Comparison of ENCODE assay signal across 8 mouse cellular contexts in genomic region chrX:41920574-41920973, GRCm38 (mm10). TPM values are rescaled to one million over a fixed set of nuclear protein-coding genes. Genes with fewer than 3 reads are reported as not detected.
DNase-seq lines count a peak whose midpoint lies in the region; ATAC-seq lines count a peak whose summit lies in the region.

Thoc2 (minus strand) TSS chrX:41920674.

- H3K36me3 ChIP-seq in embryonic facial prominence, embryonic 10.5 days (replicated peaks) = no peaks in the 10 kb centered on the region
- no peaks in the 10 kb centered on the region for H3K36me3 ChIP-seq in heart, embryonic 12.5 days
- no peaks in the 10 kb centered on the region for H3K36me3 ChIP-seq in neural tube, embryonic 12.5 days

- WGBS in embryonic facial prominence, embryonic 10.5 days = 92% methylated on average over 1 of the region's 1 CpGs
- 78% methylated on average over 1 of the region's 1 CpGs for WGBS in heart, embryonic 12.5 days
- 97% methylated on average over 1 of the region's 1 CpGs for WGBS in neural tube, embryonic 12.5 days

- H3K27me3 ChIP-seq in embryonic facial prominence, embryonic 10.5 days (replicated peaks; ENCODE audit: low read depth, poor library complexity, severe bottlenecking) = no peaks in the 10 kb centered on the region
- no peaks in the 10 kb centered on the region for H3K27me3 ChIP-seq in heart, embryonic 12.5 days (replicated peaks)
- H3K27me3 ChIP-seq in neural tube, embryonic 12.5 days (replicated peaks) = no peaks in the 10 kb centered on the region

- H3K4me1 ChIP-seq in embryonic facial prominence, embryonic 10.5 days = no peaks in the 10 kb centered on the region
- no peaks in the 10 kb centered on the region for H3K4me1 ChIP-seq in heart, embryonic 12.5 days (replicated peaks)
- no peaks in the 10 kb centered on the region for H3K4me1 ChIP-seq in neural tube, embryonic 12.5 days

- no peak within 1 kb of the TSS for H3K4me3 ChIP-seq in embryonic facial prominence, embryonic 10.5 days
- no peak within 1 kb of the TSS for H3K4me3 ChIP-seq in heart, embryonic 12.5 days
- H3K4me3 ChIP-seq in neural tube, embryonic 12.5 days = no peak within 1 kb of the TSS

- no peak within 1 kb of the TSS for H3K9ac ChIP-seq in heart, embryonic 12.5 days
- no peak within 1 kb of the TSS for H3K9ac ChIP-seq in neural tube, embryonic 12.5 days

- intact Hi-C loops in left cerebral cortex, postnatal 10 days (cut with DNase I) = no loop called here

- no peak for DNase-seq in layer of hippocampus, adult 18-20 months (ENCODE audit: low spot score in 2 of 2)
- no peak for DNase-seq in layer of hippocampus, adult 9-10 months (ENCODE audit: low spot score)
- no peak for DNase-seq in embryonic facial prominence, embryonic 10.5 days (ENCODE audit: low spot score)
- DNase-seq in left cerebral cortex, postnatal 10 days (ENCODE audit: extremely low spot score in 1 of 2, low spot score in 2 of 2) = no peak
- DNase-seq in kidney, adult 18-20 months = no peak
- DNase-seq in cerebellum, postnatal 4 days (ENCODE audit: low spot score in 2 of 2) = no peak

- H3K4me2 ChIP-seq in heart, embryonic 12.5 days = no peak within 1 kb of the TSS
- H3K4me2 ChIP-seq in neural tube, embryonic 12.5 days (replicated peaks) = no peak within 1 kb of the TSS

- no peak for ATAC-seq in heart, embryonic 12.5 days (ENCODE audit: insufficient number of reproducible peaks, low FRiP score)
- ATAC-seq in neural tube, embryonic 12.5 days (ENCODE audit: low FRiP score, low read depth) = no peak

- no peaks in the 10 kb centered on the region for H3K9me3 ChIP-seq in embryonic facial prominence, embryonic 10.5 days
- no peaks in the 10 kb centered on the region for H3K9me3 ChIP-seq in heart, embryonic 12.5 days (replicated peaks)
- no peaks in the 10 kb centered on the region for H3K9me3 ChIP-seq in neural tube, embryonic 12.5 days

- H3K27ac ChIP-seq in embryonic facial prominence, embryonic 10.5 days (replicated peaks) = no peak within 1 kb of the TSS
- H3K27ac ChIP-seq in heart, embryonic 12.5 days (ENCODE audit: poor library complexity, severe bottlenecking) = no peak within 1 kb of the TSS
- no peak within 1 kb of the TSS for H3K27ac ChIP-seq in neural tube, embryonic 12.5 days

RNA-seq across cellular contexts. Expression of gene Thoc2, which starts in this region (rescaled TPM):
- 10 to 100 TPM; 46.8 to 48.2 TPM for total RNA-seq in layer of hippocampus, adult 18-20 months (2021)
- polyA plus RNA-seq in embryonic facial prominence, embryonic 10.5 days (2016; fragmentation: Nextera tagmentation; extraction: Ambion mirVana) = 77.7 and 79.3 TPM in 2 replicates
- polyA plus RNA-seq in heart, embryonic 12.5 days (2016; fragmentation: Nextera tagmentation; extraction: Ambion mirVana) = 69.0 TPM in 2 replicates
- total RNA-seq in left cerebral cortex, postnatal 10 days (2021) = 10 to 100 TPM; 50.3 to 50.7 TPM
- polyA plus RNA-seq in neural tube, embryonic 12.5 days (2016; fragmentation: Nextera tagmentation; extraction: Ambion mirVana) = 100 and 108 TPM in 2 replicates
